Mouse (Mus musculus) ovary, postnatal 14 days (tissue): ENCODE measurements around the gene Endod1.
"Not testable (repeated sequence)": the region's sequence is repeated elsewhere in the genome, so short reads cannot be mapped to it uniquely, and the experiment has no call there.

Experiments
- DNase-seq: peaks from one replicate; pipeline ENCODE4 v3.0.0; 2022; ENCODE audit warnings: low spot score

The Endod1 gene

DNA sequence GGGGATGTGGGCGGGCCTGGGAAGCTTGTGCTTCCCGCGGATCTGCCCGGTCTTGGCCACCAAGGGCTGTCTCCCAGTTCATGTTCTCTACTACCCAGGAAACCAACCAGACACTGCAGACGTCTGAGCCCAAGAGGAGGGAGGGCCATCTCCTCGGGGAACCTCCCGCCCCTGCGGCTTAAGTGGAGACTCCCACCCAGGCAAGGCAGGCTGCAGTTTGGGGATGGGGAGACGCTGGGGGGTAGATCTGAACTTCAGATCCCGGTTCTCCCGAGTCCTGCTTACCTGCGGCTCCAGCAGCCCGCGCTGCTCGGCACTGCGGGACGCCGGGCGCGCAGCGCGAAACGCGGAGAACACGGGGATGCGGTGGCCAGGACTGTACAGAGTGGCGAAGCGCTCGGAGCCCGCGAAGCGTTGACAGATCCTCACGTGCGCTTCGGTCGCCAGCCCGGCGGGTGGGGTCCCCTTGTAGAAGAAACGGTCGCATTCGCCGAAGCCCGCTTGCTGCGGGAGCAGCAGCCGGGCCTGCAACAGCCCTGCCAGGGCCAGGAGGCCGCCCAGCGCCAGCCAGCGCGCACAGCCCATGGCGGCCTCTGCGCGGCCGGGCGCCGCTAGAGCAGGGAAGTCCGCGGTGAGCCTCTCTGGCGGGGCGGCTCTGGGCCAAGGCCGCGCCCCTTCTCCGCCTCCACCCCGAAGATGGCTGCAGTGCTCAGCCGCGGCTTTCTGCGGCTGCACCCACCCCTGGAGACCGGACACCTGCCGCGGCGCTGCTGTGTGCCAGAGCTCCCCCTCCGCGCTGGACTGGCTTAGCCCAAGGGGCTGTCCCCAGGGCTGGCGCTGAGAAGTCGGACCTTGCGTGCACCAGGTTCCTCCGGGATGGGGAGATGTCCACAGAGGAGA is 671 bp downstream of the Endod1 start:
- DNase-seq, result peak; percentile 82

DNA sequence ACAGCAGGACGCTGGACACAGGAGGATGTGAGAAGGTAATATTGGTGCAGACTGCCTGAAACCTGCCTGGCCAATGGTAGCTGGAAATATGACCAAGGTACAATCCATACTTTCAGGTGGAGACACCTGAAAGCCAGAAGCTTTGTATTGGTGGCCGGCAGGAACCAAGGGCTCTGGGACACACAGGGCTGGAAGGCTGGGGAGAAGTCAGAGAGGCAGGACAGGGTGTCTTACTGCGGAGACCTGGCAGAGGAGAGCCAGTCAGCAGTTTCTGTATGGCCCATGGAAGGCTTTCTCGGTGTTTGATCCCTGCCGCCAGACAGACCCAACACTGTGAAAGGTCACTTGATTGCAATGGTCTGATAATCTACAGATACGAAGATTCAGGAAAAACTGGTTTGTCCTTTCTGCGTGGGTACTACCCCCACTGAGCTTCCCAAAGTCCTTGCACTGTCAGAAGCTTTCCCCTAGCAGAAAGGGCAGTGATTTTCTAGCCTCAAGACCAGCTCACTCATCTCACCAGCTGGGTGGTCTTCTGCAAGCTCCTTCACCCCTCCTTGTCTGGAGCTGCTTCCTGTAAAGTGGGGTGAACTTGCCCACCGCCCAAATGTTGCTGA is 1.4 kb downstream of the Endod1 start:
- no peak for DNase-seq

GRCm38 (mm10) chr9:14378151-14378550 is 3.2 kb downstream of the Endod1 start:
- DNase-seq, result no peak

DNA sequence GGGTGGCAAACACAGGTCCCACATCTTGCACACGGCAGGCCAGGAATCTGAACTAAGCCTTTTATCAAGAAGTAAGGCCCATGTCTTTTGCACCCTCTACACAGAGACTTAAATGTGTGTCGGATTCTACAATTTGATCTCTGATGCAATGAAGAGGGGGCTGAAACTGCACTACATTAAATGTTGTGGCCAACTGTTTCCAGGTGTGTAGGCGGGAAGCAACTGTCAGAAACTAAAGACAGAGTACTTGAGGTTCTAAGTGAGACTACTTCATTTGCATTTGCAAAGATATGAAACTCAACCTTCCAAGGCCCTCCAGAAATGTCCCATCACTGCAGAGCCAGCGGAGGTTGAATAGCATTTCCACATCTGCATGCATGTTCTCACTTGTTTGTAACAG is 5.2 kb downstream of the Endod1 start:
- DNase-seq, result no peak

GRCm38 (mm10) chr9:14372440-14372839 is 8.9 kb downstream of the Endod1 start:
- no peak for DNase-seq

DNA sequence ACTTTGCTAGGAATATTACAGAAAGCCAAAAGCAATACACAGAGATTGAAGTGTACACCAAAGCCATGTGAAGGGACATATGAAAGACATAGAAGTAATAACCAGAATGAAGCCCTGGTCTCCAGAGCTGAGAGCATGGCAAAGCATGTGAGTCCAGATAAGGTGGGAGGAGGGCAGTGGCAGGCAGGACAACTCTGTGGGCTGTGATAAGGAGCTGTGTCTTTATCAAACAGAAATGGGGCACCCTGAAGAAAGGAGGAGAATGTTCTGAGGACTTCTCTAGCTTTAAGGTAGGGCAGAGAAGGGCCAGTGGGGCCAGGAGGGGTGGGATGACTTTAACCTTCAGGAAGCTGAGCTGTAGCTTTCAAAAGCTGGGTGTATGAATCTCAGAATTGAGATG is 12.0 kb downstream of the Endod1 start:
- DNase-seq, result no peak

DNA sequence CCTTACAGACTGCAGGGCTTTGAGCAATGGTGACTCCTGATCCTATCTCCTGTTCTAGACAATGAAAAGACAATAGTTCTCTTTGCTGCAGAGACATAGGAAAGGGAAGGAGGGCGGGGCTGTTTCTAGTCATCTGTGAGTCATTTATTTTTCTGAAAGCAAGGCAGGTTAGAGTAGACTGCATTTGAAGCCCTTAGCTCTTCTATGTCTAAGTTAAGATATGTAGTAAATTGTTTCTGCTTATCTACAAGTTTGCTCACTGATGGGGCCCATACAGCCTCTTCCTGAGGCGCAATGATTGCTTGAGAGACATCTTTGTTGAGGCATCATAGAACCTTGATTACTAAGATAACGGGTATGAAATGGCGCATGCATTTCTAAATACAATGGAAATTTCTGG is 13.5 kb downstream of the Endod1 start:
- no peak for DNase-seq

GRCm38 (mm10) chr9:14365481-14366125 is 15.7 kb downstream of the Endod1 start:
- DNase-seq, result no peak

DNA sequence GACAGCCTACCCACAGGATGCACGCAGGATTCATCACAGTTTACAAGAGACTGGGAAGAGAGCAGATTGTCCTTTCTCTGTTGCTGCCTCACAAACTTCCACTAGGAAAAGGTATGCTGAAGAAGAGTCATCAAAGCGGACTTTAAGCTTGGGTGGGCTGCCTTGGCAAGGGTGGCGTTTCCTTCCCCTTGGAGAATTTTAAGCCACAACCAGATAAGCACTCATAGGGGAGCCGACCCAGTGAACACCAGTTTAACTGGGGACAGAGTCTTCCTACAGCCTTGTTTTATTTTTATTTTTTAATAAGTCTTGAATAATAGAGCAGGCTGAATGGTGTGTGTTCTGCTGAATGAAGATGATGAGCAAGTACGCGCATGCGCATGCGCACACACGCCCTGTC is 16.6 kb downstream of the Endod1 start:
- no peak for DNase-seq

DNA sequence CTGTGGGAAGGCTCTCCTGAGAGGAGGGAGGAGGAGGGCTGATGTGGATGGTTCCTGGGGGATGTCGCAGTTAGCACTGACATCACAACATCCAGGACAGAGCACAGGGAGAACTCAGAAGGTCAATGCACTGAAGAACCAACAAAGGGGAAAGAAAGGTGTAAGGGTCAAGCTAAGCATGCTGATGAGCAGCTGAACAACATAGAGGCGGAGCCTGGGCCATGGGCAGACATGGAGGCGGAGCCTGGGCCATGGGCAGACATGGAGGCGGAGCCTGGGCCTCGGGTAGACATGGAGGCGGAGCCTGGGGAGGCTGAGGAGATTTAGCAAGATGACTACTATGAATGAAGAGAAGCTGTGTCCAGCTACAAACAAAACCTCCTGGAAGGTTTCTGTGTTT is 17.8 kb downstream of the Endod1 start:
- DNase-seq, result no peak

DNA sequence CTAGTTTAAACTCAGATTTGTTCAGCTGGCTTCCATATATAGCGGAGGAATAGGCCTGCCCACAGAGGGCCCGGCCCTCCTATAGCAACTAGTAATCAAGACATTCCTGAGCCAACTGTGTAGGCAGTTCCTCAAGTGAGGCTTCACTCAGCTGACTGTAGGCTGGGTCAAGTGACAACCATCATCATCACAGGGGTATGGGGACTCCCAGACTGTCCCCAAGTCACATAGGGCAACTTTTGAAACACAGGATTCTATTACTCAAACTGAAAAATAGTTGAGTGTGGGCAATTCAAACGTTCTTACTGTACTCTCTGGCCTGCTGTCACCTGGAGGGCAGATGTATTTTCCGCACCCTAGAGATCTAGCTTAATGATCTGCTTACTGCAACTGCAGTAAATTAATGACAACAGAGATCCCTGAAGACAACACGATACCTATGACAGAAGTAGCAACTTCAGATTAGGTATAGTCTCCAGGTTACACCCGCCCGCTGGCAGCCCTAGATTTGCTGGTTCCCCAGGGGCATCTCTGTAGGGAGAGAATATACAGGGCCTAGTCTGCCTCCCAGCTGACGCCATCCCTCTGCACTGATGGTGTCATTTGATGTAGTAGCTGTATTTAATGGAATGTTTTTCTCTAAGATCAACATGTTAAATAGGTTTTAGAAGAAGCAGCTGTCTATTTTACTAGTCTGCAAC is 19.1 kb downstream of the Endod1 start:
- DNase-seq, result no peak

DNA sequence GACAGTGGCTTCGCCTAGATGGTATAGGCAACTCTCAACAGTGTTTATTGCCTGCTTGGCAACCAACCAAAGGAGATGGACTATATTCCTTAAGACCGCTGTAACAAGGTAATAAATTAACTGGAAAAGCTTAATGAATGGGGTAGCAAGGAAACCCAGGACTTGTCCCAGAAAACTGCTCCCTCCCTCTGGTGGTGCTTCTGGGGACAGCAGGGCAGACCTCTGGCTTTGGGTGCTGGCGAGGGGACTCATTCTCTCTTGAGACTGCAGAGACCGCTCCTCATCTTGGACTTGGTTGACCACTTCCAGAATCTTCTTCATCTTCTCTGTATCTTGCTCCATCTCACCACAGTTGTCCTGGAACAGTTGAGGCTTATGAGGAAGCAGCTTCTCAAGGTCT is 24.3 kb downstream of the Endod1 start:
- no peak for DNase-seq

GRCm38 (mm10) chr9:14354852-14355251 is 26.5 kb downstream of the Endod1 start:
- no peak for DNase-seq

GRCm38 (mm10) chr9:14352337-14352736 is 29.0 kb downstream of the Endod1 start:
- DNase-seq, result no peak

GRCm38 (mm10) chr9:14350787-14351186 is 30.5 kb downstream of the Endod1 start:
- no peak for DNase-seq

DNA sequence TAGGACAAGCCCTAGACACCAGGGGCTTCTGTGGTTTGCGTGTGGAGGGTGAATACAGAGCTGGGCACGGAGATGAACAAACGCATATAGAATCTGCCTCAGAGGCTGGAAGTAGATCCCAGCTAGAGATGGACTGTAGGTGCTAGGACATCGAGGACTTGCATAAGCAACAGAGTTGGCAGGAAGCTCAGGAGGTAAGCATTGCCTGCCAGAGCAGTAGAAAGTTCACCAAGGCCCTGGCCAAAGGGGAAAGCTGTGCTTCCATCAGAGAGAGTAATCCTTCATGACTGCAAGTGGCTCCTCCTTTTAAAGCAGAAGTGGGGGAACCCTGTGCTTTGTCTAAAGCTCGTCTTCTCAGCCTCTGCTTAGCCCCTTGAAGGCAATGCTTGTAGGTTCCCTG is 31.9 kb downstream of the Endod1 start:
- no peak for DNase-seq

DNA sequence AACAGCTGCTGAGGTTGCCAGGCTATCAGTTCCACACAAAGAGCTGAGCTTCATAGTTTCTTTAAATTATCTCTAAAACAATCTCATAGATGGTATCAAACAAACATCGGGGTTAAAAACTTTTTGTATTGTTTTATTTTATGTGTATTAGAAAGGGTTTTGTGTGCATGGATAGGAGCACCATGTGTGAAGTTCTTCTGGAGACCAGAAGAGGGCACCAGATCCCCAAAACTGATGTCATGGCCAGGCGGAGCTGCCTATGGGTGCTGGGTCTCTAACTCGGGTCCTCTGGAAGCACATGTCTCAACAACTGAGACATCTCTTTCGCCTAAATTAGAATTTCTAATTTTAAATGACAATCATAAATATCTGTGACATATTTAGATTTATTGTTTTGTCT is 32.9 kb downstream of the Endod1 start:
- DNase-seq, result no peak

- DNase-seq, result not testable (repeated sequence)
Measured at GRCm38 (mm10) chr9:14345866-14346265, 35.4 kb downstream of the Endod1 start.

- peak; percentile 73 for DNase-seq
Measured at GRCm38 (mm10) chr9:14342041-14342668, 39.2 kb downstream of the Endod1 start.

DNA sequence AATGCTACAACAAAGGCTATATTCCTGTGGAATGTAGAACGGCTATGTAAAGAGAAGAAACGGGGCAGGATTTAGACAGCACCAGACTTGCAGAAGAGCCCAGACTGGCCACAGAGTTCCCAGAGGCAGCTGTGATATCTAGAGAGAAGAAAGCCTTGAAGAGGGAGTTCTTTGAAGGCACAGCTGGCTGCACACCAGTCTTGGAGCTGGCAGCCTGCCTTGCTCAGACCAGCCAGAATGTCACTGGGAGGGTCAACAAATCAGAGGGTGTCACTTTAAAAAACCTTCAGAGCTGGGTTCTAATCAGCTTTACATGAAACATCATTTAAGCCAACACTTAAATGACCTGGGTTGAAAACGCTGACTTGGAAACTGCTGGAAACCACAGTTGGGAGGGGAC is 42.6 kb downstream of the Endod1 start:
- DNase-seq, result no peak

DNA sequence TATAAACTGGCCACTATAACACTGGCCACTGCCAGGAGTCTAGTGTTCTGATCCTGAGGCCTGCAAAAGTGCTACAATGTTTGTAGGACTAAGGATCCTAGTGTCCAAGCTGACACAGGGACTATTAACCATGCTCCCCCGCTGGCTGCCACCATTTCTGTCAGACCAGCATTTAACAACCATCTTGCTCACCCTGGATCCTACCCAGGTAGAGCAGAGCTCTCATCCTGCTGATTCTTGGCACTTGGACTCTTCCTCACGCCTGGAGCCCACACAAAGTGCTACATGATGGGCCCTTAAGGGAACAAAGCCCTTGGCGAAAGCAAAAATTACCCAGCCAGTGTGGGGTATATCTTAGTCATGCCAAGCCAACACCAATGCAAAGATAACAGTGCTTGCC is 44.4 kb downstream of the Endod1 start:
- no peak for DNase-seq

DNA sequence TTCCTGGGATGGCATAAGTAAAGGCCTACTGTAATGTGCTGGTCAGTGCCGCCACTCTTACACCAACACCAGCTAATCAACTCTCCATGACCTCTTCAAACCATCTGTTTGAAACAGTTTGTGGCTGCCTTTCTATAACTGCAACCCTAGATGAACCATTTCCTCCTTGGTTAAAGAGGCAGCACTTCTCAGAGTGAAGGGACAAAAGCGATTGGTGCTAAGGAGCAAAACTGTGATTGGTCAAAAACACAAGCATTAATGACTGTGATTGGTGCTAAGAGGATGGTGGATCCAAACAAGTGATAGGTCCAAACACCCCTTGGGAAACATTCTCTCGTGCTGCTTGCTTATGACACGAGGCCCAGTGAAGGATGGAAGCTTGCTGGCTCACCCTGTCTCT is 45.5 kb downstream of the Endod1 start:
- no peak for DNase-seq
